Mouse (Mus musculus) stomach, postnatal 0 days (tissue): ENCODE results near the gene Itln1. TPM values are rescaled to one million over a fixed set of nuclear protein-coding genes. Genes with fewer than 3 reads are reported as not detected.
A peak's percentile ranks its signal among the peaks of the same experiment; 100 is the strongest.

Experiments used
- ATAC-seq: fragments of 200-750 bp; cut with Nextera tagmentation; 2 replicates; pipeline ENCODE4 v1.8.0; 2017; ENCODE audit not compliant: low FRiP score, low TSS enrichment
- DNase-seq: peaks from one replicate; pipeline ENCODE4 v3.0.0-alpha.2; 2016; ENCODE audit warnings: low spot score
- H3K27ac ChIP-seq: fragments of 300-500 bp; sonication (generic); replicated peaks from 2 replicates; pipeline ENCODE4 v1.5.1; 2014; ENCODE audit warnings: mild to moderate bottlenecking, control low read depth
- H3K27me3 ChIP-seq: fragments of 300-500 bp; sonication (generic); 2 replicates; pipeline ENCODE4 v1.6.1; 2014; ENCODE audit warnings: low read length; ENCODE audit not compliant: control insufficient read depth, insufficient read depth
- H3K36me3 ChIP-seq: fragments of 300-500 bp; sonication (generic); 2 replicates; pipeline ENCODE4 v1.6.1; 2014; ENCODE audit warnings: low read length, mixed read lengths; ENCODE audit not compliant: control insufficient read depth, insufficient read depth
- H3K4me1 ChIP-seq: fragments of 300-500 bp; sonication (generic); replicated peaks from 2 replicates; pipeline ENCODE4 v1.6.1; 2014; ENCODE audit warnings: antibody characterized with exemption; ENCODE audit not compliant: control insufficient read depth, insufficient read depth
- H3K4me2 ChIP-seq: fragments of 300-500 bp; sonication (generic); replicated peaks from 2 replicates; pipeline ENCODE4 v1.6.1; 2014; ENCODE audit warnings: low read depth, mild to moderate bottlenecking, control low read depth, moderate library complexity
- H3K4me3 ChIP-seq: fragments of 300-500 bp; sonication (generic); 2 replicates; pipeline ENCODE4 v1.5.1; 2014; ENCODE audit warnings: low read depth, low read length, control low read depth
- H3K9ac ChIP-seq: fragments of 300-500 bp; sonication (generic); 2 replicates; pipeline ENCODE4 v1.6.1; 2014; ENCODE audit warnings: mild to moderate bottlenecking, low read length, control low read depth, mixed read lengths
- H3K9me3 ChIP-seq: fragments of 300-500 bp; sonication (generic); 2 replicates; pipeline ENCODE4 v1.6.1; 2016; ENCODE audit warnings: low read length; ENCODE audit not compliant: control insufficient read depth
- CTCF ChIP-seq: IDR thresholded peaks from 2 replicates; pipeline ENCODE4 v1.5.1; 2016; ENCODE audit warnings: antibody characterized with exemption, low read depth, mild to moderate bottlenecking, moderate library complexity
- EP300 ChIP-seq: optimal IDR thresholded peaks from 2 replicates; pipeline ENCODE3; 2016; ENCODE audit warnings: antibody characterized with exemption
- WGBS: fragments of 180-500 bp; shearing (Covaris S2); extraction: QIAGEN DNeasy Blood & Tissue Kit; methylation state at CpG from one replicate; pipeline ENCODE4 v1.1.7; 2014; 5-methylcytosine and 5-hydroxymethylcytosine counted together
- polyA plus RNA-seq: library from polyadenylated mRNA; unstranded; fragments of >200 nt; fragmentation: Nextera tagmentation; extraction: Ambion mirVana; gene quantifications from 2 replicates; pipeline ENCODE4 v1.2.1, GENCODE M21; 2015

Itln1 gene
- polyA plus RNA-seq, 1 experiment from 2014 or later: 0.33 TPM

DNA sequence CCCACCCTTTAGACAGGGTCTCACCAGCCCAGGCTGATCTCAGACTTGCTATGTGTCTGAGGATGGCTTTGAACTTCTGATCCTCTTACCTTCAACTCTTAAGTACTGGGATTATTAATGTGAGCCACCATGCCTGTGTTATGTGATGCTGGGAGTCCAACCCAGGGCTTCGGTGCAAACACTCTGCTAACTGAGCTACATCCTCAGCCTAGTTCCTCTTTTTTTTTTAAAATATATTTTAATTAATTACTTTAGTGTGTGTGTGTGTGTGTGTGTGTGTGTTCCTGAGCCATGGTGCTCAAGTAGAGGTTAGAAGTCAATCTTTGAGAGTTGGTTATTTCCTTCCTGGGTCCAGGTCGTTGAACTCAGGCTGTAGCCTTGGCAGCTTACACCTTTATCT is 27.9 kb upstream of the Itln1 start:
- no peak for DNase-seq
- Histone ChIP-seq H3K27me3 (no peaks in the 10 kb centered on the region), H3K4me2 (no peak overlapping the region), H3K36me3 (no peaks in the 10 kb centered on the region), H3K9me3 (no peaks in the 10 kb centered on the region), H3K4me1 (no peaks in the 10 kb centered on the region), H3K9ac (no peak overlapping the region), H3K4me3 (no peak overlapping the region), H3K27ac (no peak overlapping the region)
- 68% methylated on average over 2 of the region's 2 CpGs for WGBS
- ATAC-seq: no peak
- TF ChIP-seq CTCF (no peak), EP300 (no peak)

DNA sequence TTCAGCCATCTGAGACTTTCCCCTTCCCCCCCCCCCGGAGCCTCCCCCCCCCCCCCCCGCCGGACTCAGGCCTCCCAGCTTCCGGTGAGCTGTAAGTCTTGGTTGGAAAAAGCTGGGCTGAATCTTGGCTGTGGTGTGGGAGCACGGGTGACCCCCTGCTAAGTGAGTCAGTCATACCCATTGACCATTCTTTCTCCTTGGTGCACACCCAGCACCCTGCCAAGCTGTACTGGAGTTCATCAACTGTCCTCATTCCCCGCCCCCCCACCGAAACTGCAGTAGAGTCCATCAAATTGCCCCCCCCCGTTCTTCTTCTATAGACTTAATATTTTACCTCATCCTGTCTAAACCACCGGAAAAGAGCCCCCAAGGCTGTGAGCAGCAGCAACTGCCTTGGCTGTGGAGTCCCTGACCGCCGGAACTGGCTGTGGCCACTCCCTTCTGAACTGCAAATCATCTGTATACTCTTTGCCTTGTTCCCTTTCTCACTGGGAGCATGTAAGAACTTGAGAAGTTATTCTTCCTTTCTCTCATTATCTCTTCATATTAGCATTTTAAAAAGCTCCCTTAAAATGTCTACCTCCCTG is 26.6 kb upstream of the Itln1 start:
- Histone ChIP-seq H3K4me1 (no peaks in the 10 kb centered on the region), H3K4me2 (no peak overlapping the region), H3K27ac (no peak overlapping the region), H3K27me3 (no peaks in the 10 kb centered on the region), H3K9me3 (no peaks in the 10 kb centered on the region), H3K9ac (no peak overlapping the region), H3K4me3 (no peak overlapping the region), H3K36me3 (no peaks in the 10 kb centered on the region)
- ATAC-seq (no peak), DNase-seq (no peak)
- 55% methylated on average over 7 of the region's 11 CpGs for WGBS
- TF ChIP-seq CTCF (no peak), EP300 (no peak)

DNA sequence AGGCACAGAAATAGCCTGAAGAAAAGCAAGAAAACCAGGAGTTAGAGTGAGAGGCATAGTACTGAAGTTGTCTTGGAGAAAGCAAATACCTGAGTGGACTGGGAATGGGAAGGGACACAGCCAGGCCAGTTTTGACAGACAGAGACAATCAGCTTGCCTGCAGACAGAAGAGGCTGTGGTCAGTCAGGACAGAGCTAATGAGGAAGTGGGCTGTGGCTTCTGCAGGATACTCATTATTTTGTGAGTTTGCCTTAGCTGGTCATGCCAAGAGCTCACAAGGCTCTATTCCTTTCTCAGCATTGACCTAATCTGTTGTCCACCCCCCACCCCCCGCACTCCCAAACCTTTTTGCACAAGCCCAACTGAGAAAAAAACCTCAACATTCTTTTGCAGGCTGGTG is 26.1 kb upstream of the Itln1 start:
- no peaks in the 10 kb centered on the region for H3K36me3 ChIP-seq
- H3K27me3 ChIP-seq: no peaks in the 10 kb centered on the region
- no peak overlapping the region for H3K4me3 ChIP-seq
- no peak for ATAC-seq
- 72% methylated on average over 1 of the region's 1 CpGs for WGBS
- DNase-seq: no peak
- no peaks in the 10 kb centered on the region for H3K9me3 ChIP-seq
- no peak for TF ChIP-seq EP300
- TF ChIP-seq CTCF: no peak
- H3K27ac ChIP-seq: no peak overlapping the region
- no peaks in the 10 kb centered on the region for H3K4me1 ChIP-seq
- no peak overlapping the region for H3K9ac ChIP-seq
- H3K4me2 ChIP-seq: no peak overlapping the region

DNA sequence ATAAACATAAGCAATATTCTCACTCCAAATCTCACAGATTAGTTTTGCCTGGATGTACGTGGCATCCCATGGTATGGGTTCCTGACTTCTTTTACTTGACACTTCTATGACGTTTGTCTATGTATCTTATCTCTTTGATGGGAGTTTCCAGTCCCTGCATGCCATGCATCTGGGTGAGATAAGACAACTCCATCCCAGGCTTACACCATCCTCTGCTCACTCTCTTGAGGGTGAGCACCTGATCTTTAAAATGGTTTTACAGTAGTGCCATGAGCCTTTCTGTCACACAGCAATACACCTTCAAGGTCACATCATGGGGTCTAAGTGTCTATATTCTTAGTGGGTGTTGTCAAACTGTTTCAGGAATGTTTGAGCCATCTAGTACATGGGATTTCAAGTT is 25.2 kb upstream of the Itln1 start:
- DNase-seq: no peak
- Histone ChIP-seq H3K4me2 (no peak overlapping the region), H3K27ac (no peak overlapping the region), H3K9ac (no peak overlapping the region), H3K4me1 (no peaks in the 10 kb centered on the region), H3K4me3 (no peak overlapping the region), H3K36me3 (no peaks in the 10 kb centered on the region), H3K27me3 (no peaks in the 10 kb centered on the region), H3K9me3 (no peaks in the 10 kb centered on the region)
- ATAC-seq: no peak
- WGBS: 67% methylated on average over 2 of the region's 2 CpGs
- no peak for TF ChIP-seq CTCF
- TF ChIP-seq EP300: no peak

DNA sequence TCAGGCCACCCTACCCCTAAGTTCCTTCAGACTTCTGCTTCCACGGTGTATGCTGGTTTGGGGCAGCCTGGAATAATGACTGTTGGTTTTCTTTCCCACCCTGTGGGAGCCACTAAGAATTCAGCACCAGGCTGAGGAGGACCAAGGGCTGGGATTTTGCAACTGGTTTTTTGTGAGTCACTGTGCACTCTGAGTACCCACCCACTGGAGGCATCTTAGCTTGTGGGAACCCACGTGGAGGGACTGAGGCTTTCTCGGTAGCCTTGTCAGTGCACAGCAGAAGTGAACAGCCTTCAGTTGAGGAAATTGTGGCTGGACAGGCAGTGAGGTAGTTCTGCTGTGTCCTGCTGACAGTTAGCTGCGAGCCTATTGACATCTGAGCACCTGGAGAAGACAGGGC is 23.8 kb upstream of the Itln1 start, which contains the start of gene Cd244a:
Cd244a (plus strand) TSS at position 296 of the 400 bp plus-strand sequence.
- H3K27me3 ChIP-seq: no peaks in the 10 kb centered on the region
- H3K4me3 ChIP-seq: no peak within 1 kb of the TSS
- WGBS: 73% methylated on average over 4 of the region's 4 CpGs
- H3K4me2 ChIP-seq: no peak within 1 kb of the TSS
- ATAC-seq: 0 out of 2 replicates have a peak, but pooled peaks have one; percentile 15
- H3K36me3 ChIP-seq: no peaks in the 10 kb centered on the region
- no peaks in the 10 kb centered on the region for H3K4me1 ChIP-seq
- DNase-seq: no peak
- H3K27ac ChIP-seq: no peak within 1 kb of the TSS
- no peak for TF ChIP-seq CTCF
- TF ChIP-seq EP300: no peak
- no peak within 1 kb of the TSS for H3K9ac ChIP-seq
- H3K9me3 ChIP-seq: no peaks in the 10 kb centered on the region

DNA sequence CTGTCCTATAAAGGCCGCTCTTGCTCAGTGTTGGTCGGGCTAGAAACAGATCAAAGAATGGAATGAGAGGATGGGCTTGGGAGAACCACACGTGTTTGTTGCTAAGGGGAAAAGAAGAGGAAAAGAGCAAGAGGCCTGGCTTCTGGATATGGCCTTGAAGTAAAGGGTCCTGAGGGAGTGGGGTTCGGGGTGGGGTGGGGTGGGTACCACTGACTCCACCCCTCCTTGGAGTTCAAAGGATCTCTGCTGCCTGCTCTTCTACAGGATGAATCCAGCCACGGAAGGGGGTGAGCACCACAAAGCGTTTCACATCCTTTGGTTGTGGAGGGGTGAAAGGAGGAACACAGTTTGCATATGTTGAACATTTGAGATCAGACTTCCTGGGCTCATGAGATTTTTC is 23.3 kb upstream of the Itln1 start:
- H3K9me3 ChIP-seq: no peaks in the 10 kb centered on the region
- no peak overlapping the region for H3K4me2 ChIP-seq
- H3K9ac ChIP-seq: no peak overlapping the region
- H3K27ac ChIP-seq: no peak overlapping the region
- no peak for DNase-seq
- no peak overlapping the region for H3K4me3 ChIP-seq
- WGBS: 68% methylated on average over 6 of the region's 6 CpGs
- H3K36me3 ChIP-seq: no peaks in the 10 kb centered on the region
- ATAC-seq: no peak
- H3K27me3 ChIP-seq: no peaks in the 10 kb centered on the region
- TF ChIP-seq CTCF (no peak), EP300 (no peak)
- no peaks in the 10 kb centered on the region for H3K4me1 ChIP-seq
